Mouse (Mus musculus) spleen, postnatal 36 days (tissue): ENCODE measurements around the gene Abca5.
A peak's percentile ranks its signal among the peaks of the same experiment; 100 is the strongest.

Experiments
- DNase-seq, 2 experiments: peaks; one replicate each; pipeline ENCODE4 v3.0.0; 2022; ENCODE audit warnings: low spot score in 2 of 2, mixed read lengths in 1 of 2

The Abca5 gene

DNA sequence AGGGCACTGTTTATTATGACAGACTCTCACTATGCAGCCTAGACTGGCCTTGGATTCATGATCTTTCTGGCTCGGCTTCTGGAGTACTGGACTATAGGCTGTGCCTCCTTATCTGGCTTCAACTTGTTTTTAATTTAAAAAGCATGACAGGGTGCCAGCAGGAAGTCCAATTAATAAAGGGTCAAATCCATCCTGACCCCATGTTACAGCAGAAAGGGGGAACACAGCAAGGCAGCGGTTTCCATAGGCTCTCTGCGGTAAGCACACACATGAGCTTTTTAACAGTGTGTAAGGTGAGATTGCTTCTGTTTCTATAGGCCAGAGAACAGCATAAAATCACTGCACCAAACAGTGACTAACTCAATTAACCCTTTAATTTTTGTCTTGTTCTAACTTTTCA is 34.1 kb downstream of the Abca5 start:
- no peak for DNase-seq

GRCm38 (mm10) chr11:110297917-110298533 is 39.5 kb downstream of the Abca5 start:
- DNase-seq: no peak

GRCm38 (mm10) chr11:110290586-110290985 is 46.9 kb downstream of the Abca5 start:
- DNase-seq: no peak

GRCm38 (mm10) chr11:110288423-110288822 is 49.1 kb downstream of the Abca5 start:
- DNase-seq: no peak

DNA sequence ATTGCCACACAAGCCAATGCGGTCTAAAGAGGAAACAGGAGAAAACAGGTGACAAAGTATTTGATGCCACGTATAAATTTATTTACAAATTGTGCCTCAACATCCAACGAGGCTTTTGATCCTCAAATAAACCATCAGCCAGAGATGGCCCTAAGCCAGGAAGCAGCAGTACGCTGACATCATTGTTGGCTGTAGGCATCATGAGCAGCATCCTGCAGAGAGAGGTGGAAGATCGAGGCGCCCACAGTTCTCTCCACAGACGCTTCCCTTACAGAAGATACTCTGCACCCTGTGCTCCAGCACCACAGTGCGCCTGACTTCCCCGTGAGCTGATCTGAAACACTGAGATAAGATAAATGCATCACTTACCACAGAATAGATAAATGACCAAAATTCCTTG is 49.8 kb downstream of the Abca5 start:
- no peak for DNase-seq

DNA sequence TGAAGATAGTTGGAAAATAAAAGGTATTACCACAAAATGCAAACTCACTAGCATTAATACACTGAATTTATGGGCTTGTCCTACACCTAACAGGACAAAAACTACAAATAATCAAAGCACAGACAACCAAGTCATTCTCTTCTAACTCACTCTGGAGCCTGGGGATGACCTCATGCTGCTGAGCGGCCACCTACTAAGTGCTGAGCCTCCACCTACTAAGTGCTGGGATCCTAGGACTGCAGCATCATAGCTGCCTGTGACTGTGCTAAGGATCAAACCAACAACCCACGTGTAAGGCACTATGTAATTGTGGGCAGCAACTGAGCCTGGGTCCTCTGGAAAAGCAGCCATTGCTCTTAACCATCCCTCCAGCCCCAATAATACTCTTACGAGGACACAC is 51.2 kb downstream of the Abca5 start:
- no peak for DNase-seq

GRCm38 (mm10) chr11:110284849-110285248 is 52.7 kb downstream of the Abca5 start:
- no peak for DNase-seq

- no peak for DNase-seq
These were observed 53.2 kb downstream of the Abca5 start for GRCm38 (mm10) chr11:110284185-110284787.

GRCm38 (mm10) chr11:110274794-110275193 is 62.7 kb downstream of the Abca5 start:
- DNase-seq: no peak

GRCm38 (mm10) chr11:110271745-110272144 is 65.8 kb downstream of the Abca5 start:
- DNase-seq: peak; percentile 19 to 43

DNA sequence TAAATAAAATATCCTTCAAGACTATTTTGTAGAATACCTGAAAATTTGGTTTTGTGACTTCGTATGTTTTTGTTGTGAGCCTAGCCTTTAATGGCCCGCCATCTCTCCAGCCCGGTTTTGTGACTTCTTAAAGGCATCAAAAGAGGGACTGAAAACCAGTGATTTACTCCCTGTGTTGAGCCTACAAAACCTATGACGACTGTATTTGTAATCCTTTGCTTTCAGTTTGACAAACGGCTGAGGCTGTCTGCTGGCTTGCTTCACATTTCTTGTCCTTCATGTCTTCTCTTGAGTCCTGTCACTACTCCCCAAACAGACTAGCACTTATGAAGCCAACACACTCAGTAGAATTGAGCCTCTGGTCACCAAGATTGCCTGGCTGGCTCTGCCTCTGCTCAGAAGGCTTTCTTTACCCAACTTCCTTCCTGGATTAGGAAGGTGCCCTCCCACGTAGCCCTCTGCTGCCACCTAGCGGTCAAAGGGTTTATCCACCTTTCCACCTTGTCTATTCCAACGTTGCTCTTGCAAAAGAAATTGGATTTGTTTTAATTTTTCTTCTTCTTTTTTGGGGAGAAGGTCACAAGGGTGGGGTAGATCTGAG is 69.2 kb downstream of the Abca5 start:
- peak; percentile 73 to 80 for DNase-seq

DNA sequence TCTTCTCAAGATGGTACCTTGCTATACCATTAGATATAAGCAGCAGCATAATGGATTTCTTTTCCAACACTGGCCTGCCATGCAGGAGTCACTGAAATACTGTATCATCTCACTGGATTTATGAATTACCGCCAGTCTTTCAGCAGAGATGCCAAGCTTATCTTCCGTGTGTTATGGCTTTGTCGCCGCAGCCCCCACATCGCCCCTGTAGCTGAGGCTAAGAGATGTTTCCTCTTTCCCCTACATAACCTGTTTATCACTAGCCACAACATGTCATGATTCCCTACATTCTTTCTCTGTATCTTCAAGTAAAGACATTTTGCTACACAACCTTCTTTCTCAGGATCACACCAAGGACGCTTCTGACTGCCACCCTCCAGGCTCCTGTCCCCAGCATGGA is 70.3 kb downstream of the Abca5 start:
- no peak for DNase-seq

DNA sequence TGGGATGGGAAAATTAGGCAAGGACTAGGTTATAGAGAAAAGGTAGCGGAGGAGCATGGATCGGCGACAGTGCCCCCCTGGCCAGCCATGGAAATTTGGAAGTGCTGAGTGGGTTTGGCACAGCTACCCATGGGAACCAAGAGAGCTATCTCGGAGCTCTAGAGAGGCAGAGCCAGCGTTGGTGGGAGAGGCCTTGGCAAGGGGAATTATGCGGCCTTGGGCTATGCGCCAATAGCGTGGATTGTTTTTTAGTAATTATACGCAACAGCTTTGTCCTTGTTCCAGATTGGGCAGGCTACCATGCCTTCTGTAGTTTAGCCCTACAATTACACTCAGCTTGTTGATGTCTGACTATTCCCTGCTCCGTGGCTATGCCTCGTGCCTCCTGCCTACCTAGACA is 70.8 kb downstream of the Abca5 start:
- no peak for DNase-seq

GRCm38 (mm10) chr11:110261867-110262266 is 75.6 kb downstream of the Abca5 start:
- no peak for DNase-seq

DNA sequence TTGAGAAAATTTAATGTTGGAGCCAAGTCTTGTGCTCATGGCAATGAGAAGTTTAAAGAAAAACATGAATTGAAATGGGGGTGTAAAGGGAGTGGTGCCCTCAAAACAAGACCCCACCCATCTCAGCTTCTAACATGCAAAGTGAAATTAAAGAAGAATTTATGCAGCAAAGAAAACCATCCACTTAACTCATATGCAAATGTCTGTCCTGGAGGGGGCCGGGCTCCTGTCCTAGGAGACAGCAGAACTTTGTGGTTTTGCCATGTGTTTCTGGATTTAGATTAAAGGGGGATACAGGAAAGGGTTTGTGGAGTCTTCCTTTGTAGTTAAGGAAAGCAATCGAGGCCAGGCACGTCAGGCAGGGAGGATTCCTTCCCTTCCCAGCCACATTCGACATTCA is 79.6 kb downstream of the Abca5 start:
- no peak for DNase-seq

GRCm38 (mm10) chr11:110257061-110257460 is 80.5 kb downstream of the Abca5 start:
- no peak for DNase-seq

DNA sequence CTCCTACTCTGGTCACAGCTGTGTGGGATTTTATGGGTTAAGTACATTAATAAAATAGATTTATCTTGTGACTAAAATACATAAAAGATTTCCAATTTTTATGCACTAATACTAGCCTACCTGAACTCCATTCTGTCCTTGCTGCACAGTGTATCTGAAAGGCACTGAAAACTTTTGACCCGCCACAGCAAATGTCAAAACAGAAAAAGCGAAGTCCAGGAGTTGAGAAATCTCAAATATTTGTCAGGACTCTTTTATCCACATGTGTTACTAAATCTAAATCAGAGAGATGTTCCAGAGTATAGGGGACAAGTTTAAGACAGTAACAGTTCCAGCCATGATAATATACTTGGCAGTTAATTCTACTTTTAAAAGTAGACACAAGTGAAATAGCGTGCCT is 85.3 kb downstream of the Abca5 start:
- DNase-seq: no peak

DNA sequence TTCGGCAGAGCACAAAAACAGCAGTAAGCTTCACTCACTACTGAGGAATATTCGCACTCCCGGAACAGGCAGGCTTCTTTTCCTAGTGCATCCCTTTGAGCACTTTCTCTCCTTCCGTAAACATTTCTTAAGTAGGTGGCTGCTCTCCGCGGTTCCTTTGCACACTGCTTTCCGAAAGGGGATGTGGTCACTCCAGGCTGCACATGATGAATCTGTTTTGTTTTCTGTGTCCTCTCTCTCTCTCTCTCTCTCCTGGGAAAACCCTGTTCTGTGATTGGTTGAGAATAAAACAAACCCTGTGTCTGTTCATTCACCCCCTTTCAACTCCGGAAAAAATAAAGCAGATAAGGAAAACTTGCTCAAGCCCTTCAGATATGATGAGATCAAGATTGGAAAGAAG is 86.0 kb downstream of the Abca5 start, which contains the start of gene Abca6:
Gene Abca6, minus strand, starts transcription at position 243 of the 400 bp plus-strand sequence.
- DNase-seq: peak in 1 of 2 experiments; percentile 17

GRCm38 (mm10) chr11:110244730-110245129 is 92.8 kb downstream of the Abca5 start:
- DNase-seq: no peak

- DNase-seq: no peak
These were observed 100.0 kb downstream of the Abca5 start for GRCm38 (mm10) chr11:110237466-110237865.

DNA sequence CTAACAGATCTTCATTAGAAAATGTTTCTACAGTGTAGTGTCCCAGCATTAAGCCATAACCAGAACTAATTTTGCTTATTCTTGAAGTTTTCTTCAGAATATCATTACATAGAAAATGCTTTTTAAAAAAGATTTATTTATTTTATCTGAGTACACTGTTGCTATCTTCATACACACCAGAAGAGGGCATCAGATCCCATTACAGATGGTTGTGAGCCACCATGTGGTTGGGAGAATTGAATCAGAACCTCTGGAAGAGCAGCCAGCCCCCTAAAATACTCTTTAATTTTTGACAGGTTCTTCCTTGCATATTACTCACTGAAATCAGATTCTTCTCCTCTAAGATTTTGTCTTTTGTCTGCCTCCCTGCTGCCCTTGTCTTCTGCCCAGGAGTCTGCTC is 104.5 kb downstream of the Abca5 start:
- DNase-seq: no peak
